Mouse (Mus musculus) cerebellum, postnatal 14 days (tissue): ENCODE data around the gene Cyb5b.
A peak's percentile ranks its signal among the peaks of the same experiment; 100 is the strongest.

Source experiments
- DNase-seq, 2 experiments: peaks; one replicate each; pipeline ENCODE4 v3.0.0; 2021; ENCODE audit warnings: mixed read lengths in 2 of 2

The Cyb5b gene

GRCm38 (mm10) chr8:107132581-107133491 is 17.6 kb upstream of the Cyb5b start:
- DNase-seq, result no peak

GRCm38 (mm10) chr8:107133881-107134280 is 16.6 kb upstream of the Cyb5b start:
- DNase-seq, result no peak

DNA sequence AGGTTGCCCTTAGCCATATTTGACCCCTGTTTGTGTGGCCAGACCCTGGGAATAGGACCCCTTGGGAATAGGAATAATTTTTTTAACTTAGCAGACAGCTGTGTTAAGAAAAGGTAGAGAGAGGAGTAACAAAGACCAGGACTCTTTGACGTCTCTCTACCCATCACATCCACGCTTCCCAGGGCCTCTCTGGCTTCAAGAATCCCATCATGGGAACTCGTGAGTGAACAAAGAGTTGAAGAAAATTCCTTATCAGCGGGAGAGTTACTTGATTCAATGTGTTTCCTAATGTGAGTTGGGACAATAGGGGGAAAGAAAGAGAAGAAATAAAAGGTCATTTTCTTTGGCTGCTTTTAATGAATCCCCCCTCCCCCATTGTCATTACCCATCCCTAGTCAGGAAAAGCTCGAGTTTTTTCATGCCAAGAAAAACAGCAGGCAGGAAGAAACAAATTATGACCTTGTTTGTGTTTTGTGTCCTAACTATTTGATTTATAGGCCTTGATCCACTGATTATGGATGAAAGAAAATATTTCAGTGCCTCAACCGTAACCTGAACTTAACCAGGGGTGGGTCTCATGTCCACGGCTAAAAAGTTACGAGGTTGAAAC is 14.3 kb upstream of the Cyb5b start:
- DNase-seq, result no peak

GRCm38 (mm10) chr8:107137591-107137990 is 12.8 kb upstream of the Cyb5b start:
- no peak for DNase-seq

DNA sequence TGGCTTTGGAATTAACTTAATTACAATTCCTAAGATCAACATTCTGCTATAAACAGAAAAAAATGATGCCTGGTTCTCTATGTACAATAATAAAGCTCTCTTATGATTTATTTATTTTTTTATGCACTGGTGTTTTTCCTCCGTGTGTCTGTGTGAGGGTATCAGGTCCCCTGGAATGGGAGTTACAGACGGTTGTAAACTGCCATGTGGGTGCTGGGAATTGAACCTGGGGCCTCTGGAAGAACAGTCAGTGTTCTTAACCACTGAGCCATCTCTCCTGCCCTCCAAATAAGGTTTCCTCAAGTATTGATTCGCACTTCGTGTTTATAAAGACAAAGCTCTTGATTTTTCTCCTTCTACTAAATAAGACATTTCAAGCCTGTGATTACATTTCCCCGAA is 12.1 kb upstream of the Cyb5b start:
- DNase-seq, result no peak

GRCm38 (mm10) chr8:107139704-107140470 is 10.6 kb upstream of the Cyb5b start:
- DNase-seq, result peak in 1 of 2 experiments; percentile 9

DNA sequence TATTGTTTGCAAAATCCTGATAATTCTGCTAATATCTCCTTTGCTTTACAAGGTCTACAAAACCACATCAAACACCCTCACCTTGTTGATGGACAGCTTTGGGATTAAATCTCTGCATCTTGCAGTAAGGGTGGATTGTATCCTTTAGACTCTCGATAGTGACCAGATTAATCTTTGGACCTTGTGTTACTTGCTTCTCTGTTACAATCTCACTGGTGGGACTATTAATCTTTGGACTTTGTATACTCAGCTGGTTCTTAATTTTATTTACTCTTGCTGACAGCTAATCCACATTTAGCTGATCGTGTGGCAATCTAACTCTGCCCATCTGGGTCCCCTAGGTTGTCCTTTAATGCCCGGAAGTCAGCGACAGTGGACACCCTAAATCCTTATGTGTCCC is 7.9 kb upstream of the Cyb5b start:
- DNase-seq, result no peak

GRCm38 (mm10) chr8:107143501-107143900 is 6.9 kb upstream of the Cyb5b start:
- peak; percentile 57 to 64 for DNase-seq

- DNase-seq, result no peak
Observed at GRCm38 (mm10) chr8:107146186-107146585, 4.3 kb upstream of the Cyb5b start.

DNA sequence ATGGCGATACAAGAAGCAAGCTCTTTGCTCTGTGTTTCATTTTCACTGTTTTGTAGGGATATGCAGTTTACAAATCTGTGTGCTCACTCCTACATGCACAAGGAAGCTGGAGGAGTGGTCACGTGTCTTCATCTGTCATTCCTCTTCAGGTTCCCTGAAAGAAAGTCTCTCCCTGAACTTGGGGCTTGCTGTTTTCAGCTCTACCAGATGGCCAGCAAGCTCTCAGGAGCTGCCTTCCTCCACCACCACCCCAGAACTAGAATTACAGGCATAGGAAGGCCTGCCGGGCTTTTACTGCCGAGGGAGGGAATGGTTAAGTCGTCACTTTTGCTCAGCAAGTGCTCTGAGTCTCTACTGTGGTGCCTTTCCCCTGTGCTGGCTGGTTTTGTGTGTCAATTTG is 1.6 kb upstream of the Cyb5b start:
- no peak for DNase-seq

- no peak for DNase-seq
Observed at GRCm38 (mm10) chr8:107150057-107150403, 410 bp upstream of the Cyb5b start.

DNA sequence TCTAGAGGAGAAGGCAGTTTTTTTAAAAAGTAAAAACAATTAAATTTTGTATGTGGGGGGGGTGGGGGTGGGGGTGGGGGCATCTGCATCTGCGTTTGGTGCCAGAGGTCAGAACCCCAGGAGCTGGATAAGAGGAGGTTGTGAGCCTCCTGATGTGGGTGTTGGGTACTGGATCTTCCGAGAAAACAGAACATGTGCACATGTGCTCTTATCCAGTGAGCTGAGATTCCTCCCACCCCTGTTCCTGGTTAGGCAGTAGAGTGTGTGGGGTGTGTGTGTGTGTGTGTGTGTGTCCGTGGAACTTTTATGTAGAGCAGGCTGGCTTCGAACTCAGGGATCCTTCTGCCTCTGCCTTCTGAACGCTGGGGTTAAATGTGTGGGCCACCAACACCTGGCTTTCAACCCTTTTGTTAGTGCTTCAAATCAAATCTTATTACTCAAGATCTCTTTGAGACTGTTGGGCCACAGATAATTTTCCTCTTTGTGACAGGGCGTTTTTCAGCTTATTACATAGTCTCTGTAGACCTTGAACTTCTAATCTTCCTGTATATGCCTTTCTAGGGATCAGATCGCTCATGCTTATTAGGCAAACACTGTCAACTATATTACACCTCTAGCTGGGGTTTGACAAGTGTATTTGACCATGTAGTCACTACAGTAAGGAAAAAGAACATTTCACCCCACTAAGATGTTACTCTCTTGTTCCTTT is 926 bp downstream of the Cyb5b start:
- no peak for DNase-seq

GRCm38 (mm10) chr8:107153326-107154210 is 3.1 kb downstream of the Cyb5b start:
- no peak for DNase-seq

DNA sequence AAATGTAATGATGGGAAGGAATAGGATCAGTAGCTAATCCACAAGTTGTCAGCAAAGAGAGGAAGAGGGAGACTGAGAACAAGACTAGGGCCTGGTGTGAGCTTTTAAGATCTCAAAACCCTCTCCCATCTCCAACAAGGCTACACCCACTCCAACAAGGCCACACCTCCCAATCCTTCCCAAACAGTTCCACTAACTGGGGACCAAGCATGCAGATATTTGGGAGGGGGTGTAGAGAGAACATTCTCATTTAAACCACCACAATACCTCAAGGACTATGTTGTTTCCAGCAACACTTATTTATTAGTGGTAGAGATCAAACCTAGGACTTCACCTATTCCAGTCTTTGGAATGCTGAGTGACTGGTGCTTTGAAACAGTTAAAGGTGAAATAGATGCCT is 6.4 kb downstream of the Cyb5b start:
- no peak for DNase-seq

DNA sequence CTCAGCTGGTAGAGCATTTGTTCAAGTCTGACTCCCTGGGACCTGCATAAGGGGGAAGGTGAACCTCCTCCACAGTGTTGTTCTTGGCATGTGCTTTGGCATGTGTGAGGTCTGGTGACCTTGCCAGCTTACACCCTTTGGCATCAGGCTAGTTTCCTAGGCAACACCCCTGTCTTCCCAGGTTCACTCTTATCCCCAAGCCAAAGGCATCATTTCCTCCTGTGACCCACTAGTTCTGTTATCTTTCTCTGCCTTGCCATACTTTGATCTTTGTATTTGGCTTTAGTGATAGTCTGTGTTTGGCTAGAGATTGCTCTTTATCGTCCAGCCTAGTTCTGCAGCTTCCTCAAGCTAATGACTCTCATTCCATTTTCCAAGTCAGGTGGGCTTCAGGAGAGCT is 7.4 kb downstream of the Cyb5b start:
- DNase-seq, result peak; percentile 53 to 68

- peak in 1 of 2 experiments; percentile 33 for DNase-seq
Observed at GRCm38 (mm10) chr8:107158890-107159289, 8.4 kb downstream of the Cyb5b start.

GRCm38 (mm10) chr8:107164251-107164773 is 13.9 kb downstream of the Cyb5b start:
- DNase-seq, result no peak

GRCm38 (mm10) chr8:107165745-107166144 is 15.3 kb downstream of the Cyb5b start:
- no peak for DNase-seq

DNA sequence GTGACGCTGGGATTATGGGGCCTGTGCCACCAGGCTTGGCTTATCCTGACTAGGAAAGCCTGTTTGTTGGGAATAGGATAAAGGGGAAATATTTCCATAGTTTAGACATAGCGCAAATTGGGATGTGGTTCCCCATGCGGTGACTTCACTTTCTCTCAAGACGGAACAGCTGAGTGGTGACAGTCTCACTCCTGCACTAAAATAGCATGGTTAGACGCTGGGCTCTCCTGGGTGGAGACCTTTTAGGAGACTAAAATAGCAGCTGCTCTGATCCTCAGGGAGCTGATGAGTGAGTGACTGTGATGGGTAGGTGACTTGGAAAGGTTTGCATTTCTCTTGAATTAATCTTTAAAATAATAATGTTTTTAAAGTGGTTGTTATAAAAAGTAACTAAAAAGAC is 17.4 kb downstream of the Cyb5b start:
- no peak for DNase-seq

DNA sequence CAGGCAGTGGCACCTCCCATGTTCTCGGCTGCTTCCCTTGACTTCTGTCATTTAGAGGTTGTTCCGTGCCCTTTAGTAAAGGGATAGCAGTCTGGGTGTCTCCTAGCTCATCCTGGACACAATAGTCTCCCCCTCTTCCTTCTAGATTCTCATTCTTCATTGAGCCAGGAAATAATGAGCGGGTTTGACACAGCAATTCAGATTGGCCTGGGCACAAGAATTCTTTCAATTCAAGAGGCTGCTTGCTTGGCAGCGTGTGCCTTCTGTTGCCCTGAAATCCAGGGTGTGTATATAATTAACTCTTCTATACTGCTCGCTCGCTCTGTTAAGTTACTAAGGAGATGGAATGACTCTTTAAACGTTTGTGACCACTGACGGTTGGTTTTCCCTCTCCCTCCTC is 21.7 kb downstream of the Cyb5b start:
- DNase-seq, result no peak

- no peak for DNase-seq
Observed at GRCm38 (mm10) chr8:107172969-107173645, 22.7 kb downstream of the Cyb5b start.
